Mouse (Mus musculus): ENCODE measurements around the gene Hip1r.
A peak's percentile ranks its signal among the peaks of the same experiment; 100 is the strongest.

The Hip1r gene

GRCm38 (mm10) chr5:123973299-123974178 is at the start of gene Hip1r:
Hip1r (plus strand) TSS chr5:123973628.
- DNase-seq, result peak; percentile 83 to 93

- DNase-seq, result no peak
Observed at GRCm38 (mm10) chr5:123927118-123927517, 46.3 kb upstream of the Hip1r start, which contains the start of gene Gm43518. Gm43518 (plus strand) TSS chr5:123927418.

- DNase-seq, result peak; percentile 95 to 98
Observed at GRCm38 (mm10) chr5:123930508-123930989, 42.9 kb upstream of the Hip1r start, which contains the start of gene Ccdc62. Ccdc62 (plus strand) TSS chr5:123930679.

GRCm38 (mm10) chr5:123931131-123931530 is 42.3 kb upstream of the Hip1r start:
- DNase-seq, result no peak

- DNase-seq, result no peak
Observed at GRCm38 (mm10) chr5:123932927-123933326, 40.5 kb upstream of the Hip1r start.

- peak in 1 of 2 experiments; percentile 2 for DNase-seq
Observed at GRCm38 (mm10) chr5:123933556-123933955, 39.9 kb upstream of the Hip1r start.

- DNase-seq, result peak in 1 of 2 experiments; percentile 26
Observed at GRCm38 (mm10) chr5:123933957-123934591, 39.4 kb upstream of the Hip1r start.

GRCm38 (mm10) chr5:123935931-123936330 is 37.5 kb upstream of the Hip1r start:
- DNase-seq, result no peak

GRCm38 (mm10) chr5:123938479-123938878 is 34.9 kb upstream of the Hip1r start:
- no peak for DNase-seq

- no peak for DNase-seq
Observed at GRCm38 (mm10) chr5:123946546-123946945, 26.9 kb upstream of the Hip1r start.

GRCm38 (mm10) chr5:123947041-123947761 is 26.2 kb upstream of the Hip1r start:
- DNase-seq, result peak; percentile 16 to 28

GRCm38 (mm10) chr5:123952365-123953045 is 20.9 kb upstream of the Hip1r start:
- peak in 1 of 2 experiments; percentile 31 for DNase-seq

- no peak for DNase-seq
Observed at GRCm38 (mm10) chr5:123957213-123957612, 16.2 kb upstream of the Hip1r start.

- no peak for DNase-seq
Observed at GRCm38 (mm10) chr5:123959018-123959417, 14.4 kb upstream of the Hip1r start.

- no peak for DNase-seq
Observed at GRCm38 (mm10) chr5:123960129-123960528, 13.3 kb upstream of the Hip1r start.

GRCm38 (mm10) chr5:123961046-123961445 is 12.4 kb upstream of the Hip1r start:
- DNase-seq, result no peak

GRCm38 (mm10) chr5:123964208-123964607 is 9.2 kb upstream of the Hip1r start:
- no peak for DNase-seq

- DNase-seq, result no peak
Observed at GRCm38 (mm10) chr5:123966759-123967158, 6.7 kb upstream of the Hip1r start.

- DNase-seq, result no peak
Observed at GRCm38 (mm10) chr5:123968468-123968867, 5.0 kb upstream of the Hip1r start.

GRCm38 (mm10) chr5:123969216-123969615 is 4.2 kb upstream of the Hip1r start:
- DNase-seq, result no peak

GRCm38 (mm10) chr5:123970576-123970975 is 2.9 kb upstream of the Hip1r start:
- no peak for DNase-seq

- DNase-seq, result no peak
Observed at GRCm38 (mm10) chr5:123972453-123972852, 975 bp upstream of the Hip1r start.

GRCm38 (mm10) chr5:123974179-123974485 is 704 bp downstream of the Hip1r start:
- DNase-seq, result no peak
